Mouse (Mus musculus) heart, embryonic 15.5 days (tissue): ENCODE data around the gene Ncapd3. TPM values are rescaled to one million over a fixed set of nuclear protein-coding genes. Genes with fewer than 3 reads are reported as not detected.

ENCODE experiments used
- ATAC-seq: fragments of 200-750 bp; cut with Nextera tagmentation; replicated peaks from 2 replicates; pipeline ENCODE4 v1.8.0; 2017; ENCODE audit warnings: low read depth, moderate TSS enrichment; ENCODE audit not compliant: insufficient number of reproducible peaks, insufficient read depth, low FRiP score
- H3K27ac ChIP-seq: fragments of 300-500 bp; sonication (generic); 2 replicates; pipeline ENCODE4 v1.5.1; 2015; ENCODE audit warnings: mild to moderate bottlenecking, inconsistent platforms
- H3K27me3 ChIP-seq: fragments of 300-500 bp; sonication (generic); 2 replicates; pipeline ENCODE4 v1.6.1; 2015; ENCODE audit warnings: inconsistent platforms
- H3K36me3 ChIP-seq: fragments of 300-500 bp; sonication (generic); 2 replicates; pipeline ENCODE4 v1.6.1; 2015; ENCODE audit warnings: mild to moderate bottlenecking, inconsistent platforms
- H3K4me1 ChIP-seq: fragments of 300-500 bp; sonication (generic); replicated peaks from 2 replicates; pipeline ENCODE4 v1.6.1; 2015; ENCODE audit warnings: inconsistent platforms
- H3K4me2 ChIP-seq: fragments of 300-500 bp; sonication (generic); 2 replicates; pipeline ENCODE4 v1.6.1; 2015; ENCODE audit warnings: inconsistent platforms, mild to moderate bottlenecking, moderate library complexity
- H3K4me3 ChIP-seq: fragments of 300-500 bp; sonication (generic); 2 replicates; pipeline ENCODE4 v1.5.1; 2015; ENCODE audit warnings: mild to moderate bottlenecking, inconsistent platforms
- H3K9ac ChIP-seq: fragments of 300-500 bp; sonication (generic); 2 replicates; pipeline ENCODE4 v1.6.1; 2015; ENCODE audit warnings: mild to moderate bottlenecking, inconsistent platforms
- H3K9me3 ChIP-seq: fragments of 300-500 bp; sonication (generic); replicated peaks from 2 replicates; pipeline ENCODE4 v1.6.1; 2016; ENCODE audit warnings: inconsistent platforms
- WGBS: fragments of 180-500 bp; shearing (Covaris S2); methylation state at CpG from one replicate; pipeline ENCODE4 v1.1.7; 2015; ENCODE audit warnings: mixed read lengths; 5-methylcytosine and 5-hydroxymethylcytosine counted together
- polyA plus RNA-seq: library from polyadenylated mRNA; unstranded; fragments of >200 nt; fragmentation: Nextera tagmentation; extraction: Ambion mirVana; gene quantifications from 2 replicates; pipeline ENCODE4 v1.2.1, GENCODE M21; 2015

Ncapd3 gene
- polyA plus RNA-seq, 1 experiment from 2014 or later: 16.7 TPM

GRCm38 (mm10) chr9:27125450-27125849 lies 95.5 kb downstream of the Ncapd3 start:
- no peaks in the 10 kb centered on the region for H3K36me3 ChIP-seq
- H3K27me3 ChIP-seq: no peaks in the 10 kb centered on the region
- H3K4me3 ChIP-seq: no peak overlapping the region
- no peak for ATAC-seq
- 56% methylated on average over 6 of the region's 6 CpGs for WGBS
- peaks cover 18% of the 10 kb centered on the region for H3K4me1 ChIP-seq
- no peak overlapping the region for H3K9ac ChIP-seq
- H3K9me3 ChIP-seq: no peaks in the 10 kb centered on the region
- no peak overlapping the region for H3K27ac ChIP-seq
- no peak overlapping the region for H3K4me2 ChIP-seq

- WGBS: 91% methylated on average over 6 of the region's 6 CpGs
- Histone ChIP-seq H3K4me1 (peaks cover 18% of the 10 kb centered on the region), H3K27me3 (no peaks in the 10 kb centered on the region), H3K9ac (no peak overlapping the region), H3K4me3 (no peak overlapping the region), H3K27ac (no peak overlapping the region), H3K36me3 (no peaks in the 10 kb centered on the region), H3K4me2 (no peak overlapping the region), H3K9me3 (no peaks in the 10 kb centered on the region)
- ATAC-seq: no peak
Measured at GRCm38 (mm10) chr9:27126543-27126942, 96.6 kb downstream of the Ncapd3 start.

- no peaks in the 10 kb centered on the region for H3K27me3 ChIP-seq
- WGBS: 40% methylated on average over 4 of the region's 4 CpGs
- no peak overlapping the region for H3K9ac ChIP-seq
- H3K9me3 ChIP-seq: no peaks in the 10 kb centered on the region
- peaks cover 18% of the 10 kb centered on the region for H3K4me1 ChIP-seq
- no peak overlapping the region for H3K27ac ChIP-seq
- no peaks in the 10 kb centered on the region for H3K36me3 ChIP-seq
- no peak overlapping the region for H3K4me2 ChIP-seq
- ATAC-seq: no peak
- no peak overlapping the region for H3K4me3 ChIP-seq
Measured at GRCm38 (mm10) chr9:27128629-27129028, 98.7 kb downstream of the Ncapd3 start.

- H3K4me3 ChIP-seq: no peak overlapping the region
- no peaks in the 10 kb centered on the region for H3K9me3 ChIP-seq
- ATAC-seq: no peak
- H3K4me1 ChIP-seq: peaks cover 11% of the 10 kb centered on the region
- H3K9ac ChIP-seq: no peak overlapping the region
- 67% methylated on average over 1 of the region's 1 CpGs for WGBS
- H3K36me3 ChIP-seq: no peaks in the 10 kb centered on the region
- no peak overlapping the region for H3K4me2 ChIP-seq
- H3K27me3 ChIP-seq: no peaks in the 10 kb centered on the region
- no peak overlapping the region for H3K27ac ChIP-seq
Measured at GRCm38 (mm10) chr9:27134410-27134809, 104.4 kb downstream of the Ncapd3 start.

- WGBS: 90% methylated on average over 7 of the region's 7 CpGs
- no peaks in the 10 kb centered on the region for H3K36me3 ChIP-seq
- no peak for ATAC-seq
- H3K9ac ChIP-seq: no peak overlapping the region
- peaks cover 15% of the 10 kb centered on the region for H3K4me1 ChIP-seq
- no peak overlapping the region for H3K4me2 ChIP-seq
- no peak overlapping the region for H3K27ac ChIP-seq
- no peak overlapping the region for H3K4me3 ChIP-seq
- H3K27me3 ChIP-seq: no peaks in the 10 kb centered on the region
- no peaks in the 10 kb centered on the region for H3K9me3 ChIP-seq
Measured at GRCm38 (mm10) chr9:27135372-27135771, 105.4 kb downstream of the Ncapd3 start.

DNA sequence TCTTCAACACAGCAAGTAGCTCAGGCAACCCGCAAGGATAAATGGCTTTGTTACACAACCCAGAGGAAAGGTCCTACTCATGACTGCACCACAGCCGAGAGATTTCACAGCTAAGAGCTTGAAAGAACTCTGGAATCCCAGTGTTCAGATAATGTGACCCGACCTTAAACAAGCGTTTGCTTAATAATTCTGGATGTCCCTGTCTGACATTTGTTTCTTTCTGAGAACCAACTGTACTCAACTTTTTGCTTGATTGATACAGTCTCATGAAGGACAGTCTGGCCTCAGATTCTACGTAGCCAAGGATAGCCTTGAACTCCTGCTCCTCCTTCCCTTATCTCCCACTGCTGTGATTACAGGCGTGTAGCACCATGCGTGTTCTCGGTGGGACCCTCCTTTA lies 106.7 kb downstream of the Ncapd3 start:
- no peaks in the 10 kb centered on the region for H3K27me3 ChIP-seq
- no peak overlapping the region for H3K4me3 ChIP-seq
- H3K9ac ChIP-seq: no peak overlapping the region
- no peak overlapping the region for H3K4me2 ChIP-seq
- WGBS: 63% methylated on average over 8 of the region's 8 CpGs
- peaks cover 22% of the 10 kb centered on the region for H3K4me1 ChIP-seq
- H3K27ac ChIP-seq: no peak overlapping the region
- H3K9me3 ChIP-seq: no peaks in the 10 kb centered on the region
- H3K36me3 ChIP-seq: no peaks in the 10 kb centered on the region
- no peak for ATAC-seq

GRCm38 (mm10) chr9:27140432-27141065 lies 110.6 kb downstream of the Ncapd3 start:
- Histone ChIP-seq H3K9ac (no peak overlapping the region), H3K4me1 (peaks cover 32% of the 10 kb centered on the region), H3K9me3 (no peaks in the 10 kb centered on the region), H3K36me3 (0 out of 2 replicates have a peak, but pooled peaks cover 5% of the 10 kb centered on the region), H3K4me2 (peak overlapping the region; percentile 10; the same call in 1 of the 2 replicates), H3K27me3 (no peaks in the 10 kb centered on the region), H3K27ac (peak overlapping the region; percentile 77), H3K4me3 (no peak overlapping the region)
- ATAC-seq: peak; percentile 64; the same call in 1 of the 2 replicates
- 58% methylated on average over 10 of the region's 10 CpGs for WGBS

DNA sequence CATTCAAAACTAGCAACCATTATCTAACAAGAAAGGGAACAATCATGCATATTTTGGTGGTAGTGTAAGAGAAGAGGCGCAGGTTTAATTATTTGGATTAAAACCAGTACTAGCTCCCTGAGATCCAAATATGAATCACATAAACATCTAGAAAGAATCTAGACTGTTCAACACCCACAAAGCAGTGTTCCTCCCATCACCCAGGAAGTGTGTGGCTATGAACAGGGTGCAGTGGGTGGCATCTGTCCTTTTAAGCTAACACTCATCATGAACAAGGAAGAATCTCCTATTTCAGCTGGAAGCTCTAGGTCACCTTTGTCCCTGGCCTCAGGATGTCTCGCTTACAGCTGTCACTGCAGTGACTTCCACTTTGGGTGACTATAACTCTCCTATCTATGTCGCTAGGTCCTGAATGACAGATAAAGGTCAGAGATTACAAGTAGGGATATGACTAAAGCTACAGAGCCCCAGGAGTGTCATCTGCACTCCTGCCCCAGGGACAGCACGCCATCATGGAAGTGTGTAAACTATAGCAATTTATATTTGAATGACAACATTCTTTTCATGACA lies 114.4 kb downstream of the Ncapd3 start:
- Histone ChIP-seq H3K4me2 (no peak overlapping the region), H3K27me3 (no peaks in the 10 kb centered on the region), H3K27ac (no peak overlapping the region), H3K36me3 (0 out of 2 replicates have a peak, but pooled peaks cover 5% of the 10 kb centered on the region), H3K9ac (no peak overlapping the region), H3K4me3 (no peak overlapping the region), H3K4me1 (peaks cover 37% of the 10 kb centered on the region), H3K9me3 (no peaks in the 10 kb centered on the region)
- ATAC-seq: no peak
- 61% methylated on average over 4 of the region's 4 CpGs for WGBS

Other genes with a start within 250 kb of the Ncapd3 start
- gene Glb1l2, start 223.7 kb upstream of the Ncapd3 start, polyA plus RNA-seq: 1.2 and 1.8 TPM in 2 replicates
- not detected in 2 replicates for gene Glb1l3, start 169.3 kb upstream of the Ncapd3 start, polyA plus RNA-seq
- 0.06 TPM in 1 of 2 replicates, not detected in the other for gene Gm1110, start 107.1 kb upstream of the Ncapd3 start, polyA plus RNA-seq
- 42.2 and 42.6 TPM in 2 replicates for gene Acad8, start 30.6 kb upstream of the Ncapd3 start, polyA plus RNA-seq
- gene Thyn1, start 30.5 kb upstream of the Ncapd3 start, polyA plus RNA-seq: 80.8 and 86.1 TPM in 2 replicates
- gene Vps26b, start 110 bp upstream of the Ncapd3 start, polyA plus RNA-seq: 19.0 and 22.8 TPM in 2 replicates
- 41.9 and 44.6 TPM in 2 replicates for gene Jam3, start 125.2 kb downstream of the Ncapd3 start, polyA plus RNA-seq